Mouse (Mus musculus) CH12.LX (cell line): ENCODE results near the gene Ephb4. TPM values are rescaled to one million over a fixed set of nuclear protein-coding genes. Genes with fewer than 3 reads are reported as not detected.
A peak's percentile ranks its signal among the peaks of the same experiment; 100 is the strongest.

ENCODE experiments used
- DNase-seq: peaks from one replicate; pipeline ENCODE4 v3.0.0-alpha.2; 2013; ENCODE audit errors: extremely low read depth
- H3K27ac ChIP-seq: 2 replicates; pipeline ENCODE4 v1.5.1; 2012; ENCODE audit warnings: low read depth, mild to moderate bottlenecking, control low read depth, moderate library complexity; ENCODE audit not compliant: insufficient read depth
- H3K27me3 ChIP-seq: replicated peaks from 2 replicates; pipeline ENCODE3; 2012; ENCODE audit warnings: inconsistent platforms
- H3K36me3 ChIP-seq, 2 experiments: replicated peaks in 1 of 2; 2 replicates each; pipeline versions ENCODE3 to v1.6.1; 2012; ENCODE audit warnings: inconsistent platforms in 1 of 2, low read length in 1 of 2, mild to moderate bottlenecking in 1 of 2, mixed read lengths in 1 of 2, moderate library complexity in 1 of 2; ENCODE audit not compliant: control insufficient read depth in 1 of 2, insufficient read depth in 1 of 2
- H3K4me1 ChIP-seq, 2 experiments: 2 replicates each; pipeline ENCODE4 v1.6.1; 2012; ENCODE audit warnings: inconsistent platforms in 1 of 2, moderate library complexity in 1 of 2; ENCODE audit not compliant: insufficient read depth in 2 of 2, control insufficient read depth in 1 of 2
- H3K4me2 ChIP-seq: 2 replicates; pipeline ENCODE4 v1.6.1; 2012; ENCODE audit warnings: low read depth, mild to moderate bottlenecking, control low read depth; ENCODE audit not compliant: poor library complexity, insufficient read depth, severe bottlenecking
- H3K4me3 ChIP-seq, 3 experiments: fragments of 150-350 bp in 1 of 3; sonication (generic) in 1 of 3; replicated peaks in 1 of 3; 2 replicates each; pipeline versions ENCODE3 to v1.5.1; 2011 to 2012; ENCODE audit warnings: low read depth in 2 of 3, low read length in 2 of 3, mild to moderate bottlenecking in 2 of 3, moderate library complexity in 2 of 3, control low read depth in 1 of 3, improper control_type of control experiment in 1 of 3, inconsistent platforms in 1 of 3, mixed read lengths in 1 of 3; ENCODE audit not compliant: poor library complexity in 1 of 3
- H3K79me2 ChIP-seq: replicated peaks from 2 replicates; pipeline ENCODE4 v1.6.1; 2012; ENCODE audit warnings: mild to moderate bottlenecking, moderate library complexity; ENCODE audit not compliant: control insufficient read depth, poor library complexity, insufficient read depth, severe bottlenecking; ENCODE audit errors: extremely low read depth
- H3K9ac ChIP-seq: 2 replicates; pipeline ENCODE4 v1.6.1; 2012; ENCODE audit warnings: low read depth, mild to moderate bottlenecking, control low read depth, moderate library complexity; ENCODE audit not compliant: insufficient read depth
- H3K9me3 ChIP-seq: replicated peaks from 2 replicates; pipeline ENCODE3; 2012; ENCODE audit warnings: low read length, inconsistent platforms, mixed read lengths
- CTCF ChIP-seq, 2 experiments: IDR thresholded peaks in 1 of 2; conservative IDR thresholded peaks in 1 of 2; 2 replicates each; pipeline ENCODE4 v1.5.1; 2011 to 2012; ENCODE audit warnings: low read depth in 2 of 2, low read length in 2 of 2, improper control_type of control experiment in 1 of 2, inconsistent platforms in 1 of 2, mild to moderate bottlenecking in 1 of 2, moderate library complexity in 1 of 2
- EP300 ChIP-seq: IDR thresholded peaks from 2 replicates; pipeline ENCODE4 v1.6.1; 2011; ENCODE audit warnings: low read length, improper control_type of control experiment
- PAX5 ChIP-seq: IDR thresholded peaks from 2 replicates; pipeline ENCODE4 v1.6.1; 2012; ENCODE audit warnings: low read length, inconsistent platforms, mixed read lengths
- POLR2AphosphoS2 ChIP-seq: IDR thresholded peaks from 2 replicates; pipeline ENCODE4 v1.6.1; 2011; ENCODE audit warnings: low read depth, low read length, improper control_type of control experiment
- TBP ChIP-seq: conservative IDR thresholded peaks from 2 replicates; pipeline ENCODE4 v1.6.1; 2011; ENCODE audit warnings: low read depth, low read length, improper control_type of control experiment
- ZKSCAN1 ChIP-seq: IDR thresholded peaks from 2 replicates; pipeline ENCODE4 v1.6.1; 2012; ENCODE audit warnings: low read depth, inconsistent platforms, low read length, improper control_type of control experiment, borderline replicate concordance
- dilution Hi-C: fragments of 300-500 bp; cut with MboI; formaldehyde crosslinking; loops from 2 replicates; pipeline ENCODE4 v1.14.3; 2020; ENCODE audit warnings: low sequenced_read_pairs; ENCODE audit not compliant: extremely low pct_unique_long_range_greater_than_20kb, extremely low pct_ligation_motif_present
- in situ Hi-C: fragments of 300-500 bp; cut with MboI; formaldehyde crosslinking; loops from 3 replicates; pipeline ENCODE4 v1.14.3; 2019; ENCODE audit warnings: low sequenced_read_pairs, low pct_ligation_motif_present, low pct_unique_long_range_greater_than_20kb, mixed read lengths
- polyA plus RNA-seq: library from polyadenylated mRNA; unstranded; fragments of >175 nt; gene quantifications from 2 replicates; pipeline ENCODE4 v1.2.1, GENCODE M21; 2012; ENCODE audit warnings: low read depth; ENCODE audit not compliant: insufficient read length
- total RNA-seq, 2 experiments: library from RNA; depleted of rRNA; stranded (reverse); fragments of 300-350 nt in 1 of 2; fragments of >200 nt in 1 of 2; gene quantifications; 2 replicates each; pipeline ENCODE4 v1.2.3; 2012 to 2014

The Ephb4 gene
- total and polyA plus RNA-seq, 3 experiments = 0.56 to 2.2 (median 1.5) TPM

DNA sequence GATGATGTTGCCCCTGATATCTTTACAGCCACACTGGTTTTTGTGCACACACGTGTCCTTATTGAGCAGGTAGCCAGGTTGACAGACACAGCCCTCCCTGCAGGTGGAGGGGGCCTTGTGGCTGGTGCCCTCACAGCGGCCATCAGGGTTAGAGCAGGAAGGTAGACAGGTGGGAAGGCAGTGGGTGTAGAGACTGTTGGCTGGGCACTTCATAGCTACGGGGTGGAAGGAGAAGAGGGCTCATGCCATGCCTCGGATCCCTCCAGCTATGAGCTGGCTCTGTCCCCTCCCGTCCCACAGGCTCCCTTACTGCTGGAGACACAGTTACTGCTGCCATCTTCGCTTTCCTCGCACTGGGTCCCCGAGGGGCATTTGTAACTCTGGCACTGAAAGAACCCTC, 41.7 kb downstream of the Ephb4 start (continued):
- TF ChIP-seq PAX5 = no peak

DNA sequence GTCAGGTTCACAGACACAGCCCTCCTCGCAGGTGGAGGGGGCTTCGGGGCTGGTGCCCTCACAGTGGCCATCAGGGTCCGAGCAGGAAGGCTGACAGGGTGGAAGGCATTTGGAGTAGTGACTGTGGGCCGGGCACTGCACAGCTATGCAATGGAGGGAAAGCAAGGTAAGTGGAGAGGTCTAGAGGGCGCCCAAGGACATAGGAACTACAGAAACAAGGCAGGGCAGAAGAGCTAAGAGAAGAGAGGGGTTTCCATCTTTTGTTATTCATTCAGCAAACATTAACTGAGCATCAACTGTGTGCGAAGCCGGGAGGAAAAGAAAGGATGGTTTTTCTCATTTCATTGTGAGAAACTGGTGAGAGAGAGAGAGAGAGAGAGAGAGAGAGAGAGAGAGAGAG, 44.5 kb downstream of the Ephb4 start:
- Histone ChIP-seq H3K4me1 (peaks cover 0 to 10% of the 10 kb centered on the region in 2 experiments; a peak in 3 of 4 replicates), H3K4me2 (no peak overlapping the region), H3K79me2 (no peaks in the 10 kb centered on the region), H3K27me3 (peaks cover 88% of the 10 kb centered on the region), H3K9ac (no peak overlapping the region), H3K4me3 (no peak overlapping the region), H3K9me3 (no peaks in the 10 kb centered on the region), H3K36me3 (no peaks in the 10 kb centered on the region), H3K27ac (no peak overlapping the region)
- DNase-seq = no peak
- dilution Hi-C loops = no loop called here
- in situ Hi-C loops = no loop called here
- TF ChIP-seq POLR2AphosphoS2 (no peak), CTCF (conservative IDR thresholded peaks at IDR 0.05 in 1 of 2, IDR thresholded peaks at IDR 0.05 in 1 of 2; ENCODE audit: low read depth in 2 of 2, low read length in 2 of 2) (peak in 1 of 2 experiments; percentile 22; a peak in 1 of 4 replicates)

DNA sequence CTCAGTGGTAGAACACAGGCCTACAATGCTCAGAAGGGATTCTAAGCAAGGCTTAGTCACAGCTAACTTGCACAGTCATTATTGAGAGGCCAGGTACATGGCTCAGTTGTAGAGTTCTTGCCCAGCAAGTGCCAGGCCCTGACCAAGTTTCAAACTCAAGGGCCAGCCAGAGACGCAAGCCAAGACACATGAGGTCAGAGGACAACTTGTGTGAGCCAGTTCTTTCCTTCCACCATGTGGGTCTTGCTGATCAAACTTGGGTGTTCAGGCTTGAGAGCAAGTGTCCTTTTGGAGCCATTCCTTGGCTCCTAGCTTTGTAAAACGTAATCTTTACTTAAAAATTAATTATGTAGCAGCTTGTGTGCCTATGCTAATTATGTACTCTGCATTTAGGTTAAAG, 54.2 kb downstream of the Ephb4 start:
- H3K79me2 ChIP-seq = no peaks in the 10 kb centered on the region
- no peak overlapping the region for H3K9ac ChIP-seq
- no peaks in the 10 kb centered on the region for H3K9me3 ChIP-seq
- dilution Hi-C loops (no loop called here), in situ Hi-C loops (no loop called here)
- no peak overlapping the region for H3K4me2 ChIP-seq
- H3K27ac ChIP-seq = no peak overlapping the region
- TF ChIP-seq EP300 (no peak), POLR2AphosphoS2 (no peak), PAX5 (no peak), ZKSCAN1 (no peak)
- TF ChIP-seq, all 38 proteins: peak for 0
- no peaks in the 10 kb centered on the region for H3K4me1 ChIP-seq
- no peak for DNase-seq
- no peaks in the 10 kb centered on the region for H3K36me3 ChIP-seq
- H3K27me3 ChIP-seq = peaks cover 88% of the 10 kb centered on the region
- no peak overlapping the region for H3K4me3 ChIP-seq

DNA sequence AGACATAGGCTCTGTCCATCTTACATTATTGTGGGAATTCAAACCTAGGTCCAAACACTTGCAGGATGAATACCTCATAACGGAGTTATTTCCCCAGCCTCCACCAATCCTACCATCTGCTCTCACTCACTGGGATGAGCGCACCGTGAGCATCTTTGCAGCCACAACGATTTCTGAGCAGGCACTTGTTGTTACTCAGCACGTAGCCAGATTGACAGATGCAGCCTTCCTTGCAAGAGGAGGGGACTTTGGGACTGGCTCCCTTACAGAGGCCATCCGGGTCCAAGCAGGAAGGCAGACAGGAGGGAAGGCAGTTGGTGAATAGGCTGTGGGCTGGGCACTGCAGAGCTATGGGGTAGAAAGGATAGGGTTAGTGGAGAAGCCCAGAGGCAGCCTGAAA, 59.5 kb downstream of the Ephb4 start:
- in situ Hi-C loops = no loop called here
- Histone ChIP-seq H3K27ac (no peak overlapping the region), H3K4me1 (peaks cover 4 to 8% of the 10 kb centered on the region in 2 experiments; a peak in 2 of 4 replicates), H3K9ac (no peak overlapping the region), H3K79me2 (no peaks in the 10 kb centered on the region), H3K27me3 (peaks cover 90% of the 10 kb centered on the region), H3K9me3 (no peaks in the 10 kb centered on the region), H3K4me3 (no peak overlapping the region), H3K36me3 (no peaks in the 10 kb centered on the region), H3K4me2 (no peak overlapping the region)
- TF ChIP-seq TBP = no peak
- dilution Hi-C loops = no loop called here
- DNase-seq = no peak
